Mouse (Mus musculus) inflammation-experienced regulatory T-cells, adult 6 months (primary cell): ENCODE measurements around the gene Prkce. TPM values are rescaled to one million over a fixed set of nuclear protein-coding genes. Genes with fewer than 3 reads are reported as not detected.

Experiments used
- ATAC-seq: one replicate; pipeline ENCODE4 v1.8.0; 2017
- polyA plus RNA-seq, 3 experiments: library from polyadenylated mRNA; unstranded; fragments of 100-300 nt; shearing (Covaris generic); gene quantifications; one replicate each; pipeline ENCODE4 v1.2.1; 2017

The Prkce gene
- polyA plus RNA-seq, 3 experiments from 2014 or later = 2.8 to 6.4 (median 5.2) TPM

GRCm38 (mm10) chr17:86376389-86376788 lies 208.8 kb downstream of the Prkce start:
- no peak for ATAC-seq

- no peak for ATAC-seq
Measured at GRCm38 (mm10) chr17:86377863-86378262, 210.3 kb downstream of the Prkce start.

GRCm38 (mm10) chr17:86378611-86379010 lies 211.0 kb downstream of the Prkce start:
- no peak for ATAC-seq

- no peak for ATAC-seq
Measured at GRCm38 (mm10) chr17:86379405-86380137, 212.0 kb downstream of the Prkce start.

GRCm38 (mm10) chr17:86381464-86381863 lies 213.9 kb downstream of the Prkce start:
- ATAC-seq = no peak

- no peak for ATAC-seq
Measured at GRCm38 (mm10) chr17:86382885-86383284, 215.3 kb downstream of the Prkce start.

- no peak for ATAC-seq
Measured at GRCm38 (mm10) chr17:86383699-86384572, 216.4 kb downstream of the Prkce start.

- ATAC-seq = no peak
Measured at GRCm38 (mm10) chr17:86392475-86392874, 224.9 kb downstream of the Prkce start.

- ATAC-seq = no peak
Measured at GRCm38 (mm10) chr17:86393191-86393590, 225.6 kb downstream of the Prkce start.

- no peak for ATAC-seq
Measured at GRCm38 (mm10) chr17:86397097-86397496, 229.5 kb downstream of the Prkce start.

GRCm38 (mm10) chr17:86397647-86398046 lies 230.1 kb downstream of the Prkce start:
- ATAC-seq = no peak

- no peak for ATAC-seq
Measured at GRCm38 (mm10) chr17:86398226-86398625, 230.6 kb downstream of the Prkce start.

- ATAC-seq = no peak
Measured at GRCm38 (mm10) chr17:86400032-86400431, 232.4 kb downstream of the Prkce start.

GRCm38 (mm10) chr17:86404795-86405501 lies 237.4 kb downstream of the Prkce start:
- ATAC-seq = no peak

GRCm38 (mm10) chr17:86405644-86406043 lies 238.1 kb downstream of the Prkce start:
- ATAC-seq = no peak

- ATAC-seq = no peak
Measured at GRCm38 (mm10) chr17:86407921-86408613, 240.5 kb downstream of the Prkce start.

GRCm38 (mm10) chr17:86408614-86409006 lies 241.0 kb downstream of the Prkce start:
- no peak for ATAC-seq

GRCm38 (mm10) chr17:86409485-86409884 lies 241.9 kb downstream of the Prkce start:
- ATAC-seq = no peak

GRCm38 (mm10) chr17:86410496-86410895 lies 242.9 kb downstream of the Prkce start:
- ATAC-seq = no peak

- ATAC-seq = no peak
Measured at GRCm38 (mm10) chr17:86412141-86412540, 244.6 kb downstream of the Prkce start.

GRCm38 (mm10) chr17:86414608-86415007 lies 247.0 kb downstream of the Prkce start:
- ATAC-seq = no peak

- no peak for ATAC-seq
Measured at GRCm38 (mm10) chr17:86415989-86416388, 248.4 kb downstream of the Prkce start.
